Mouse (Mus musculus): ENCODE measurements around the gene Styxl1. TPM values are rescaled to one million over a fixed set of nuclear protein-coding genes. Genes with fewer than 3 reads are reported as not detected.

The Styxl1 gene
- polyA plus RNA-seq, 1 experiment from 2014 or later, result not detected

- Histone ChIP-seq H3K27ac (no peak overlapping the region), H3K4me2 (no peak overlapping the region), H3K9ac (no peak overlapping the region), H3K27me3 (peaks cover 13% of the 10 kb centered on the region; the same call in 1 of the 2 replicates), H3K36me3 (no peaks in the 10 kb centered on the region), H3K4me3 (replicated peaks) (no peak overlapping the region), H3K4me1 (replicated peaks) (0 out of 2 replicates have a peak, but pooled peaks cover 2% of the 10 kb centered on the region), H3K9me3 (replicated peaks) (no peaks in the 10 kb centered on the region)
- ATAC-seq (ENCODE audit: low read depth) (no peak), DNase-seq (no peak)
- WGBS (ENCODE audit: insufficient replicate concordance), result 75% methylated on average over 8 of the region's 8 CpGs
Observed at GRCm38 (mm10) chr5:135802641-135803040, 24.5 kb upstream of the Styxl1 start.

GRCm38 (mm10) chr5:135800927-135801326, 22.7 kb upstream of the Styxl1 start:
- Histone ChIP-seq H3K9ac (no peak overlapping the region), H3K4me2 (no peak overlapping the region), H3K36me3 (no peaks in the 10 kb centered on the region), H3K9me3 (replicated peaks) (no peaks in the 10 kb centered on the region), H3K27me3 (peaks cover 13% of the 10 kb centered on the region; the same call in 1 of the 2 replicates), H3K4me1 (replicated peaks) (no peaks in the 10 kb centered on the region), H3K4me3 (replicated peaks) (no peak overlapping the region), H3K27ac (no peak overlapping the region)
- no peak for DNase-seq
- 9% methylated on average over 6 of the region's 6 CpGs for WGBS (ENCODE audit: insufficient replicate concordance)
- ATAC-seq (ENCODE audit: low read depth), result no peak

GRCm38 (mm10) chr5:135799746-135800145, 21.6 kb upstream of the Styxl1 start:
- H3K36me3 ChIP-seq, result no peaks in the 10 kb centered on the region
- H3K4me1 ChIP-seq (replicated peaks), result peaks cover 3% of the 10 kb centered on the region; the same call in 1 of the 2 replicates
- H3K9ac ChIP-seq, result no peak overlapping the region
- H3K4me3 ChIP-seq (replicated peaks), result no peak overlapping the region
- ATAC-seq (ENCODE audit: low read depth), result no peak
- H3K27ac ChIP-seq, result no peak overlapping the region
- H3K4me2 ChIP-seq, result no peak overlapping the region
- peaks cover 13% of the 10 kb centered on the region; the same call in 1 of the 2 replicates for H3K27me3 ChIP-seq
- no peaks in the 10 kb centered on the region for H3K9me3 ChIP-seq (replicated peaks)
- DNase-seq, result no peak
- WGBS (ENCODE audit: insufficient replicate concordance), result 39% methylated on average over 4 of the region's 4 CpGs

GRCm38 (mm10) chr5:135794859-135795181, 16.6 kb upstream of the Styxl1 start:
- Histone ChIP-seq H3K36me3 (peaks cover 25% of the 10 kb centered on the region), H3K4me3 (replicated peaks) (peak overlapping the region; percentile 30; the same call in 1 of the 2 replicates), H3K27me3 (no peaks in the 10 kb centered on the region), H3K4me1 (replicated peaks) (peaks cover 10% of the 10 kb centered on the region; the same call in 1 of the 2 replicates), H3K4me2 (peak overlapping the region; percentile 50), H3K9ac (no peak overlapping the region), H3K9me3 (replicated peaks) (no peaks in the 10 kb centered on the region), H3K27ac (no peak overlapping the region; the same call in 1 of the 2 replicates)
- DNase-seq (no peak), ATAC-seq (ENCODE audit: low read depth) (peak; percentile 24; the same call in 1 of the 2 replicates)
- 6% methylated on average over 5 of the region's 5 CpGs for WGBS (ENCODE audit: insufficient replicate concordance)

GRCm38 (mm10) chr5:135793996-135794858, 16.0 kb upstream of the Styxl1 start:
- peak overlapping the region; percentile 50 for H3K4me2 ChIP-seq
- peak; percentile 60 for ATAC-seq (ENCODE audit: low read depth)
- peak overlapping the region; percentile 30 for H3K4me3 ChIP-seq (replicated peaks)
- peaks cover 31% of the 10 kb centered on the region for H3K36me3 ChIP-seq
- peak; percentile 57 for DNase-seq
- H3K27me3 ChIP-seq, result no peaks in the 10 kb centered on the region
- peak overlapping the region; percentile 42; the same call in 1 of the 2 replicates for H3K9ac ChIP-seq
- H3K4me1 ChIP-seq (replicated peaks), result peaks cover 10% of the 10 kb centered on the region; the same call in 1 of the 2 replicates
- peak overlapping the region; percentile 15; the same call in 1 of the 2 replicates for H3K27ac ChIP-seq
- H3K9me3 ChIP-seq (replicated peaks), result no peaks in the 10 kb centered on the region
- WGBS (ENCODE audit: insufficient replicate concordance), result 15% methylated on average over 20 of the region's 20 CpGs

GRCm38 (mm10) chr5:135782901-135783300, 4.7 kb upstream of the Styxl1 start:
- peaks cover 39% of the 10 kb centered on the region for H3K4me1 ChIP-seq (replicated peaks)
- no peaks in the 10 kb centered on the region for H3K27me3 ChIP-seq
- H3K4me2 ChIP-seq, result no peak overlapping the region
- H3K9me3 ChIP-seq (replicated peaks), result no peaks in the 10 kb centered on the region
- H3K27ac ChIP-seq, result no peak overlapping the region
- H3K36me3 ChIP-seq, result peaks cover 72% of the 10 kb centered on the region
- 80% methylated on average over 4 of the region's 4 CpGs for WGBS (ENCODE audit: insufficient replicate concordance)
- H3K4me3 ChIP-seq (replicated peaks), result no peak overlapping the region
- H3K9ac ChIP-seq, result no peak overlapping the region
- ATAC-seq (ENCODE audit: low read depth) (no peak), DNase-seq (no peak)

- H3K4me1 ChIP-seq (replicated peaks), result peaks cover 51% of the 10 kb centered on the region
- H3K27me3 ChIP-seq, result no peaks in the 10 kb centered on the region
- peak overlapping the region; percentile 84 for H3K4me3 ChIP-seq (replicated peaks)
- peak overlapping the region; percentile 93 for H3K9ac ChIP-seq
- DNase-seq (no peak), ATAC-seq (ENCODE audit: low read depth) (no peak)
- H3K4me2 ChIP-seq, result peak overlapping the region; percentile 89
- 46% methylated on average over 8 of the region's 8 CpGs for WGBS (ENCODE audit: insufficient replicate concordance)
- H3K27ac ChIP-seq, result no peak overlapping the region
- H3K9me3 ChIP-seq (replicated peaks), result no peaks in the 10 kb centered on the region
- H3K36me3 ChIP-seq, result peaks cover 47% of the 10 kb centered on the region
Observed at GRCm38 (mm10) chr5:135780331-135780730, 2.1 kb upstream of the Styxl1 start.

- peak; percentile 93 for ATAC-seq (ENCODE audit: low read depth)
- peak; percentile 100 for DNase-seq
- 1% methylated on average over 69 of the region's 70 CpGs for WGBS (ENCODE audit: insufficient replicate concordance)
- H3K9ac ChIP-seq, result peak within 1 kb of the TSS; percentile 93
- H3K27ac ChIP-seq, result peak within 1 kb of the TSS; percentile 87
- H3K4me3 ChIP-seq (replicated peaks), result peak within 1 kb of the TSS; percentile 84
- no peaks in the 10 kb centered on the region for H3K9me3 ChIP-seq (replicated peaks)
- H3K27me3 ChIP-seq, result no peaks in the 10 kb centered on the region
- peak within 1 kb of the TSS; percentile 90 for H3K4me2 ChIP-seq
- peaks cover 55% of the 10 kb centered on the region for H3K4me1 ChIP-seq (replicated peaks)
- H3K36me3 ChIP-seq, result peaks cover 31% of the 10 kb centered on the region
Observed at GRCm38 (mm10) chr5:135778471-135779445, 573 bp upstream of the Styxl1 start, which contains the start of gene Mdh2. Gene Mdh2 (plus strand): TSS chr5:135778480.

GRCm38 (mm10) chr5:135776546-135776945, 1.6 kb downstream of the Styxl1 start:
- Histone ChIP-seq H3K9ac (no peak overlapping the region), H3K27ac (no peak overlapping the region), H3K4me2 (no peak overlapping the region), H3K4me1 (replicated peaks) (peaks cover 42% of the 10 kb centered on the region), H3K4me3 (replicated peaks) (no peak overlapping the region), H3K27me3 (no peaks in the 10 kb centered on the region), H3K36me3 (peaks cover 10% of the 10 kb centered on the region), H3K9me3 (replicated peaks) (no peaks in the 10 kb centered on the region)
- ATAC-seq (ENCODE audit: low read depth), result no peak
- WGBS (ENCODE audit: insufficient replicate concordance), result 79% methylated on average over 4 of the region's 4 CpGs
- no peak for DNase-seq

- ATAC-seq (ENCODE audit: low read depth), result no peak
- WGBS (ENCODE audit: insufficient replicate concordance), result 14% methylated on average over 3 of the region's 3 CpGs
- H3K27ac ChIP-seq, result no peak overlapping the region
Observed at GRCm38 (mm10) chr5:135772519-135772918, 5.7 kb downstream of the Styxl1 start.

GRCm38 (mm10) chr5:135764971-135765370, 13.2 kb downstream of the Styxl1 start:
- Histone ChIP-seq H3K4me1 (replicated peaks) (no peaks in the 10 kb centered on the region), H3K9me3 (replicated peaks) (no peaks in the 10 kb centered on the region), H3K36me3 (no peaks in the 10 kb centered on the region), H3K27ac (no peak overlapping the region), H3K9ac (no peak overlapping the region), H3K27me3 (no peaks in the 10 kb centered on the region), H3K4me3 (replicated peaks) (no peak overlapping the region), H3K4me2 (no peak overlapping the region)
- WGBS (ENCODE audit: insufficient replicate concordance), result 54% methylated on average over 3 of the region's 3 CpGs
- ATAC-seq (ENCODE audit: low read depth), result no peak
- DNase-seq, result no peak

More at GRCm38 (mm10) chr5:135772519-135772918, 5.7 kb downstream of the Styxl1 start:
- Histone ChIP-seq H3K9me3 (replicated peaks) (no peaks in the 10 kb centered on the region), H3K9ac (no peak overlapping the region), H3K4me2 (no peak overlapping the region), H3K4me1 (replicated peaks) (peaks cover 13% of the 10 kb centered on the region), H3K36me3 (no peaks in the 10 kb centered on the region), H3K4me3 (replicated peaks) (no peak overlapping the region), H3K27me3 (no peaks in the 10 kb centered on the region)
- DNase-seq, result no peak

Measured in liver, embryonic 13.5 days (tissue).